Mouse (Mus musculus) cortical plate, adult 2 months (tissue): ENCODE data around the gene Gbgt1. TPM values are rescaled to one million over a fixed set of nuclear protein-coding genes. Genes with fewer than 3 reads are reported as not detected.
A peak's percentile ranks its signal among the peaks of the same experiment; 100 is the strongest.
"Not testable (repeated sequence)": the region's sequence is repeated elsewhere in the genome, so short reads cannot be mapped to it uniquely, and the experiment has no call there.

Source experiments
- H3K27ac ChIP-seq: fragments of 200-500 bp; 2 replicates; pipeline ENCODE4 v1.5.1; 2012; ENCODE audit warnings: low read length, control low read depth, inconsistent platforms; ENCODE audit not compliant: insufficient read depth
- H3K4me1 ChIP-seq: fragments of 200-500 bp; 2 replicates; pipeline ENCODE4 v1.6.1; 2011; ENCODE audit warnings: low read length; ENCODE audit not compliant: control insufficient read depth, insufficient read depth
- H3K4me3 ChIP-seq: fragments of 200-500 bp; 2 replicates; pipeline ENCODE4 v1.5.1; 2011; ENCODE audit warnings: mild to moderate bottlenecking, low read length, control low read depth; ENCODE audit not compliant: insufficient read depth
- CTCF ChIP-seq: fragments of 200-500 bp; IDR thresholded peaks from 2 replicates; pipeline ENCODE4 v1.5.1; 2011; ENCODE audit warnings: mild to moderate bottlenecking, control low read depth, low read length; ENCODE audit not compliant: insufficient read depth; ENCODE audit errors: extremely low read depth
- POLR2A ChIP-seq: fragments of 200-500 bp; IDR thresholded peaks from 2 replicates; pipeline ENCODE4 v1.6.1; 2011; ENCODE audit warnings: mild to moderate bottlenecking, low read length, control low read depth; ENCODE audit not compliant: insufficient read depth; ENCODE audit errors: extremely low read depth
- polyA plus RNA-seq: library from polyadenylated mRNA; depleted of rRNA; stranded (reverse); fragments of >200 nt; gene quantifications from 2 replicates; pipeline ENCODE4 v1.2.3, GENCODE M21; 2012

Gene Gbgt1
- polyA plus RNA-seq, 1 experiment = 2.0 TPM

DNA sequence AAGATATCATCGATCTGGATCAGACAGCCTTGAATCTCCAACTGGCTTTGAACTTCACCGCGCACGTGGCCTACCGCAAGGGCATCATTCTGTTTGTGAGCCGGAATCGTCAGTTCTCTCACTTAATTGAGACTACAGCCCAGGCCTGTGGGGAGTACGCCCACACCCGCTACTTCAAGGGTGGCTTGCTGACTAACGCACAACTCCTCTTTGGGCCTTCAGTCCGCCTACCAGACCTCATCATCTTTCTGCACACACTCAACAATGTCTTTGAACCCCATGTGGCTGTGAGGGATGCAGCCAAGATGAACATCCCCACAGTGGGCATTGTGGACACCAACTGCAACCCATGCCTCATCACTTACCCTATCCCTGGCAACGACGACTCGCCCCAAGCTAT, 27.2 kb upstream of the Gbgt1 start:
- Histone ChIP-seq H3K4me1 (peaks cover 4% of the 10 kb centered on the region; the same call in 1 of the 2 replicates), H3K27ac (no peak overlapping the region), H3K4me3 (no peak overlapping the region)
- TF ChIP-seq POLR2A (no peak), CTCF (no peak)

DNA sequence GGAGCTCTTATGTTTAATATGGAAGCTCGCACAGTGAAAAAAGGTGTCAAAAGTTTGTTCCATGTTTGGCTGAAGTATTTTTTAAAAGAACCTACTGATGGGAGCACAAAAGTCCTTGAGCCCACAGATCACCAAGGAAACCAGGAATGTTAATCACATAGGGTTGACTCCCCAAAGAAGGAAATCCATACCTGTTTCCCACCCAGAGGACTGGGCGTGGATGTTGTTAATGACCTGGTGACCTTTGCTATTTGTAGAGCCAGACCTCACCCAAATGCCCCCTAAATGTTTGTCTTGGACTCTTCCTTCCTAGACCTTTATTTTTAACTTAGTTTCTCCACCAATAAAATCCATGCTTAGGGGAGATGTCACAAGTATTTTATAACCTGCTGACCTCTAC, 26.1 kb upstream of the Gbgt1 start:
- Histone ChIP-seq H3K27ac (no peak overlapping the region), H3K4me1 (peaks cover 4% of the 10 kb centered on the region; the same call in 1 of the 2 replicates), H3K4me3 (no peak overlapping the region)
- TF ChIP-seq POLR2A (no peak), CTCF (no peak)

DNA sequence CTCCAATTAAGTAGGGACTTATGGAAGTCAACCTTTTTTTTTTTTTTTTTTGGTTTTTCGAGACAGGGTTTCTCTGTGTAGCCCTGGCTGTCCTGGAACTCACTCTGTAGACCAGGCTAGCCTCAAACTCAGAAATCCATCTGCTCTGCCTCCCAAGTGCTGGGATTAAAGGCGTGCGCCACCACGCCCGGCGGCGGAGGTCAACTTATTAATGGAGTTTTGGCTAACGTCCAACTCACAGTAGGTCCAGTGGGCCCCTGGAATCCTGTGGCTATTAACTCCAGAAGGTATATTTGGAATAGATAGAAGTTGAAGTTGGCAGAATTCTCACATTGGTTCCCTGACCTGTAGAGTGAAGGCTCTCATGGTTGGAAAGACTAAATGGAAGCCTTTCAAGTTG, 24.7 kb upstream of the Gbgt1 start:
- not testable (repeated sequence) for H3K4me1 ChIP-seq, H3K27ac ChIP-seq, H3K4me3 ChIP-seq

DNA sequence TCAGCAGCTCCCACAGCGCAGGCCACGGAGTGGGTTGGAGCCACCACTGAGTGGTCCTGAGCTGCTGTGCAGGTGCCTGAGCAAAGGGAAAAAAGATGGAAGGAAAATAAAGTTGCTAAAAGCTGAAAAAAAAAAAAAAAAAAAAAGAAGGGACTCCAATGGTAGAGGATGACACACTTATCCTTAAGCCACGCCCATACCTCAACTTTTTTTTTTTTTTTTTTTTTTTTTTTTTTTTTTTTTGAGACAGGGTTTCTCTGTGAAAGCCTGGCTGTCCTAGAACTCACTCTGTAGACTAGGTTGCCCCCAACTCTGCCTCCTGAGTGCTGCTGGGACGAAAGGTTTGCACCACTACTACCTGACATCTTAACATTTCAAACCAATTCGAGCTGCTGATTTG, 18.7 kb upstream of the Gbgt1 start:
- H3K4me3 ChIP-seq, H3K4me1 ChIP-seq, H3K27ac ChIP-seq: not testable (repeated sequence)

DNA sequence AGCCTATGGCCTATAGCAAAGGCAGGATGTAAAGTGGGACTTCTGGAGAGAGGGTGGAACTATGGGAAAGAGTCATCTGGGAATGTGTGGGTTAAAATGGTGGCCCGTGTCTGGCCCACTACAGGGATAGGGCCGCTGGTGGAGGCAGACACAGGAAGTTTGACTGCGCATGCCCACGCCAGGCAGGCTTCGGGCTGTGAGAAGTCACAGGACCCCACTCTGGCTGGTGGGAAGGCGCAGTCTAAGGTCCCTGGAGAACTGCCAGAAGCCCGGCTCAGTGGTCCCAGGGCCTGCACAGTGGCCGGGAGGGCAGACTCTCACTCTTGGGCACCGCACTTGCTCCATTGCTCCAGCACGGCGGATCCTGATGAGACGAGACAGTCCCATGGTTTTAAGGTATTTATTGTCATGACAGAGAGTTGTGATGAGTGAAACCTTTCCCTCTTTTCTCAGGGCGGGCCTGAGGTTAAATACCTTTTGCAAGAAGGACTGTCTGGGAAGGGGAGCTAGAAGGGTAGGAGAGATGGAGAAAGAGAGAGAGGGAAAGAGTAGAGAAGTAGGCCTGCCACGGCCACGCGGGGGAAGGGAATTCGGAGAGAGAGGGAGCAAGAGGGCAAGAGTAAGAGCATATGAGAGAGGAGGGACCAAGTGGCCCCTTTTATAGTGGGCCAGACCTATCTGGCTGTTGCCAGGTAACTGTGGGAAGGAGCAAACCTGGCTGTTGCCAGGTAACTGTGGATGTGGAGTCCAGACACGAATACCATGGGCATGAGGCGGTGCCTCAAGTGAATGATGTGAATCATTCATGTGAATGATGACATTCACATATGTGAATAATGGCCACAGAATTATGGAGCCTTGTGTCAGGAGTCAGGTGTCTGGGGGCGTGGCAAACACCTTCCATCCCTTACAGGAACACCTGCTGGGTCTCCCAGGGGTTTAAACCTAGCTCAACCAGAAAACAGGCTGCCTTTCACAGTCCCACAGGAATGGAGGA, 17.2 kb upstream of the Gbgt1 start:
- TF ChIP-seq POLR2A = no peak
- TF ChIP-seq CTCF = no peak
- no peaks in the 10 kb centered on the region for H3K4me1 ChIP-seq
- H3K27ac ChIP-seq = no peak overlapping the region
- H3K4me3 ChIP-seq = no peak overlapping the region

DNA sequence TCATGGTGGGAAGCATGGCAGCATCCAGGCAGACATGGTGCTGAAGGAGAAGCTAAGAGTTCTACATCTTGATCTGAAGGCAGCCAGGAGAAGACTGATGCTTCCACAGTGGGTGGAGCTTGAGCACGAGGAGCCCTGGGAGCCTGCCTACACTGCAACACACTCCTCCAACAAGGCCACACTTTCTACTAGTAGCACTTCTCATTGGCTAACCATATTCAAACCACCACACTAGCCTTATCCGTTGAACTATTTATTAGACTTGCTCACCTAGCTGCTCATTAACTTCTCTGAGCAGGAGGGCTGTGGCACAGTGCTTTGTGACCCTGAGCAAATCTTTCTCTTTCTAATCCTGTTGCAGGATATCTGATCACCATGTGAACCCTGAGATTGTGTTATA, 12.8 kb upstream of the Gbgt1 start:
- Histone ChIP-seq H3K27ac (no peak overlapping the region), H3K4me3 (no peak overlapping the region), H3K4me1 (no peaks in the 10 kb centered on the region)
- TF ChIP-seq CTCF (no peak), POLR2A (no peak)

DNA sequence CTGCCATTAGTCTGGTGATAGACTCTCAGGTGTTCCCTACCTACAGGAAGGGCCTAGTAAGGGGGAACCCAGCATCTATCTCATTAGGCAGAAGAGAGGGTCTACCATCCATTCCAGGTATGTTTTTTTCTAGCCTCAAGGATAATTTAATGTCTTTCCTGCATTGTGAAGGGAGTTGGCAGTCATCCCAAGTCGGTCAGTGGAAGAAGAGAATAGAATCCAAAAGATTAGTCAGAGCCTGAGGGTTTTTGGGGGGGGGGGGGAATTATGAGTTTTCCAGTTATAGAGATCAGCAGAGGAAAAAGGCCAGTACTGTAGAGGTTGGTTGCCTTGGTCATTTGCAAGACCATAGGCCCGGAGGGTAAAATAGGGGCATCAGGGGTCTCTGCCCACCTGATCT, 2.2 kb upstream of the Gbgt1 start:
- H3K27ac ChIP-seq = no peak overlapping the region
- no peaks in the 10 kb centered on the region for H3K4me1 ChIP-seq
- H3K4me3 ChIP-seq = no peak overlapping the region
- TF ChIP-seq CTCF (no peak), POLR2A (no peak)

DNA sequence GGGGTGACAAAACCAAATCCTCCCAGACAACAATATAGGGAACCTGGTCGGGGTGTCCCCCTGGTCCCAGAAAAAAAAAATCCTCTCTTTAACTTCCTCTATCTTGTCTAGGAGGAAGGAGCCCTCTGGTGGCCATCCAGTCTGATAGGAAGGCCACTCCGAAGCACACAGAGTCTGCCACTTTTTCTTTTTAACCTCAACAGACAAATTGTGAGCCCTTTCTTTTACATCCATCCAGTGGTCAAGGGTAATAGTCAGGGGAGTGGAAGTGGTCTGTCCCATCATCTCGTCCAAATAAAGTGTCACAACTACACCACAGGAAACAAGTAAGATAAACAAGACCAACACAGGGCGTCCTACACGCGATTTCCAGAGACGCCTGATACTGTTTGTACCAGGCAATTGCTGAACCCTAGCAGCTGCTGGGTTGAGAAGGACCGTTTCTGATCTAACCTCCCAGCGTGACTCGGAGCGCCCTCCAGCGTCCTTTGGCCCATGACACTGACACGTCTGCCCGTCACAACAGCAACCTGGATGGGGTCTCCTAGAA, 1.4 kb upstream of the Gbgt1 start:
- H3K4me3 ChIP-seq = no peak overlapping the region
- TF ChIP-seq CTCF (peak; percentile 44; the same call in 1 of the 2 replicates), POLR2A (no peak)
- H3K4me1 ChIP-seq = no peaks in the 10 kb centered on the region
- no peak overlapping the region for H3K27ac ChIP-seq

DNA sequence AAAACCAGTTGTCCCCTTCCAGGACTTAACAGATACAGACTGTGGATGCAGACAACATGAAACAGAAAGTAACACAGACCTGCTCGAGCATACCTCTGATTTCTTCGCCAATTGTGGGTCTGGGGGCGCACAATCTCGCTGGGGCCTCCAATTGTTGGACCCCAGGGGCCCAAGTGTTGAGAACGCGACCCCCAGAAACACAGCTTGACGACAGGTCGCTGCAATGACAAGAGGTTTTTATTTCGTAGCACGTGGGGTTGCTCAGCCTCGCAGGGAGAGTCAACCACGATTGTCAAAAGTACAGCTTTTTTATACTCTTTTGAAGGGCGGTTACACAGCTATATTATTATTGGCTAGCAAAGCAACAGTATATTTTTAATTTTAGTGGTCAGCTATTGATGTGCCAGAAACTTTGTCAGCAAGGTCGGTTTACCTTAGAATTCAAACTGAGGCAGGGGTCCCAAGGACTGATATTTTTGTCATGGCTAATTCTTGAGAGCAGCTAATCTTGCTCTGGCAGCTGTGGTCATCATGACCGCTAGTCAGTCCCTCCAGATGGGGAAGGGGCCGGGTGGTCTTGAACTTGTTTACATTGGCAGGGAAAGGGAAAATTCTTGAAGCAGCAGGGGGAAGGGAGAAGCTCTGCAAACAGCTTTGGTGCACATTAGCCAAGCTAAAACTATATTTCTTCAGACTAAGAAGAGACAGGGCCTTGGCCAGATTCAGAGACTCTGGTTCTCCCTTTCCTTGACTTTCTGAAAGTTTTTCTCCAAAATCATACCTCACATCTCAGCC, 693 bp upstream of the Gbgt1 start:
- H3K27ac ChIP-seq = no peak overlapping the region
- TF ChIP-seq CTCF (no peak), POLR2A (no peak)
- no peak overlapping the region for H3K4me3 ChIP-seq

DNA sequence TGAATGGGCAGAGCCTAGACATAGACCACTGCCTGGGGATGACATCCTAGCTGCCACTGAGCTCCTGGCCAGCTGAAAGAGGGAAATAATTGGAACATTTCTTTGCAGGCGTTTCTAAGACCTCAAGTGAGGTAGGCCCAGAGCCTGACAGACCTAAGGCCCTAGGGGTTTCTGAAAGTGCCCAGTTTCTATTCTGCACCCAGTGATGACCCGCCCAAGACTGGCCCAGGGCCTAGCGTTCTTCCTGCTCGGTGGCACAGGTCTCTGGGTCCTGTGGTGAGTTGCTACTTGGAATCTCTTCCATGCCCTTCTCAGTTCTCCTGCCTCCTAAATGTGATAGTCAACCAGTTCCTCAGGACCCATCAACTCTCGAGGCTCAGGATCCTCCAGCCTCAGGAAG, 870 bp downstream of the Gbgt1 start:
- Histone ChIP-seq H3K4me3 (no peak overlapping the region), H3K4me1 (no peaks in the 10 kb centered on the region), H3K27ac (no peak overlapping the region)
- TF ChIP-seq CTCF = no peak
- no peak for TF ChIP-seq POLR2A

More for the DNA sequence above, 693 bp upstream of the Gbgt1 start:
- no peaks in the 10 kb centered on the region for H3K4me1 ChIP-seq
